Mouse (Mus musculus): ENCODE results near the gene Kcnj14. TPM values are rescaled to one million over a fixed set of nuclear protein-coding genes. Genes with fewer than 3 reads are reported as not detected.

Kcnj14 gene
- total and polyA plus RNA-seq, 3 experiments, result 1.3 to 3.2 (median 1.5) TPM

DNA sequence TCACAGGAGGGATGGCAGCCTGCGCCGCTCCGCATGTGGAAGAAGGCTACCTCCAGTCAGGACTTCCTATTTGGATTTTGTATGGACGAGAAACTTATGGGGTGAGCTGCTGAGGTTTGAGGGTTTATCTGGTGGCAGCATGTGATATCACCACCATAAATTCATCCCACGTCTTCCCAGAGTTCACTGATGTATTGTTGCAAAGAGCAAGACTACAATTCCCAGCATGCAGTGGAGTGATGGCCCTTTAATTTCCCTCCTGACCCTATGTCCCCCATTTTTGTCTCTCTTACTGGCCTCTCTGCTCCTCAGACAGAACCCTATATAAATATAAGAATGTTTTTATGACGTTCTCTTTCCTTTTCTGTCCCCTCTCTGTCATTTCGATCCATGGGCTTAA, 38.2 kb upstream of the Kcnj14 start:
- H3K9me3 ChIP-seq (replicated peaks; ENCODE audit: low read length), result peaks cover 6% of the 10 kb centered on the region
- H3K27me3 ChIP-seq (replicated peaks), result peaks cover 73% of the 10 kb centered on the region
- H3K79me2 ChIP-seq (replicated peaks; ENCODE audit: control insufficient read depth, extremely low read depth, insufficient read depth, poor library complexity, severe bottlenecking), result no peaks in the 10 kb centered on the region
- no peaks in the 10 kb centered on the region; a peak in 1 of 4 replicates for H3K4me1 ChIP-seq (ENCODE audit: control insufficient read depth in 1 of 2, insufficient read depth in 2 of 2)
- H3K27ac ChIP-seq (ENCODE audit: insufficient read depth, low read depth), result no peak overlapping the region
- no peak for DNase-seq (ENCODE audit: extremely low read depth)
- no peaks in the 10 kb centered on the region for H3K36me3 ChIP-seq (replicated peaks in 1 of 2; ENCODE audit: control insufficient read depth in 1 of 2, insufficient read depth in 1 of 2, low read length in 1 of 2)
- no peak overlapping the region for H3K4me2 ChIP-seq (ENCODE audit: insufficient read depth, low read depth, poor library complexity, severe bottlenecking)
- TF ChIP-seq ZMIZ1 (IDR thresholded peaks at IDR 0.05; ENCODE audit: low read depth, low read length), result no peak
- 0 out of 2 replicates have a peak, but pooled peaks have one; percentile 37 for TF ChIP-seq HCFC1 (IDR thresholded peaks at IDR 0.05; ENCODE audit: low read depth, low read length)
- no peak for TF ChIP-seq CHD2 (IDR thresholded peaks at IDR 0.05; ENCODE audit: low read length)
- TF ChIP-seq ZC3H11A (IDR thresholded peaks at IDR 0.05; ENCODE audit: low read depth, low read length), result no peak
- TF ChIP-seq GABPA (IDR thresholded peaks at IDR 0.05; ENCODE audit: insufficient replicate concordance, low read depth, low read length), result no peak
- TF ChIP-seq TBP (conservative IDR thresholded peaks at IDR 0.05; ENCODE audit: low read depth, low read length), result no peak
- TF ChIP-seq MEF2A (IDR thresholded peaks at IDR 0.05; ENCODE audit: borderline replicate concordance, low read depth, low read length), result no peak
- no peak overlapping the region for H3K4me3 ChIP-seq (replicated peaks in 1 of 3; ENCODE audit: low read depth in 2 of 3, low read length in 2 of 3, poor library complexity in 1 of 3)
- dilution Hi-C loops (cut with MboI; ENCODE audit: extremely low pct_ligation_motif_present, extremely low pct_unique_long_range_greater_than_20kb, low sequenced_read_pairs), result no loop called here
- H3K9ac ChIP-seq (ENCODE audit: insufficient read depth, low read depth), result no peak overlapping the region
- in situ Hi-C loops (cut with MboI; ENCODE audit: low pct_ligation_motif_present, low pct_unique_long_range_greater_than_20kb, low sequenced_read_pairs), result no loop called here

DNA sequence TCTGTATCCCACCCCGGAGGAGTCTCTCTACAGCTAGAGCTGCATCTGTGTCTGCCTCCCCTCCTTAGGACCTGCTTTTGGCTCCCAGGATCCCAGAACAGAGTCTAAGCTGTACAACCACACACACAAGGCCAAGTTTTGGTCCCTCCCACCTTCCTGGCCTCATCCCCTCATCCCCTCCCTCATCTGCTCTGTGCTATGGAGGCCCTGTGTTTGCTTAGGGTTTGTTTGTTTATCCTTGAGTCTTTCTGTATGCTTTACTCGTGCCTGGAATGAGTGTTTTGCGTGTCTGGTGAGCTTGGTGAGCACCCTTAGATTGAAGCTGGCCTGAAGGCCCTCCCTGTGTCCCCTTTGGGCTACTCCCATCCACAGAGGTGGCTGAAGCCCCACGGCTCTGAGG, 34.4 kb upstream of the Kcnj14 start:
- Histone ChIP-seq H3K4me2 (ENCODE audit: insufficient read depth, low read depth, poor library complexity, severe bottlenecking) (no peak overlapping the region), H3K27me3 (replicated peaks) (peaks cover 63% of the 10 kb centered on the region), H3K9ac (ENCODE audit: insufficient read depth, low read depth) (no peak overlapping the region), H3K27ac (ENCODE audit: insufficient read depth, low read depth) (no peak overlapping the region), H3K4me1 (ENCODE audit: control insufficient read depth in 1 of 2, insufficient read depth in 2 of 2) (no peaks in the 10 kb centered on the region), H3K36me3 (replicated peaks in 1 of 2; ENCODE audit: control insufficient read depth in 1 of 2, insufficient read depth in 1 of 2, low read length in 1 of 2) (no peaks in the 10 kb centered on the region), H3K79me2 (replicated peaks; ENCODE audit: control insufficient read depth, extremely low read depth, insufficient read depth, poor library complexity, severe bottlenecking) (no peaks in the 10 kb centered on the region), H3K4me3 (replicated peaks in 1 of 3; ENCODE audit: low read depth in 2 of 3, low read length in 2 of 3, poor library complexity in 1 of 3) (no peak overlapping the region), H3K9me3 (replicated peaks; ENCODE audit: low read length) (no peaks in the 10 kb centered on the region)
- TF ChIP-seq SMC3 (IDR thresholded peaks at IDR 0.05; ENCODE audit: low read depth, low read length), result no peak
- TF ChIP-seq PAX5 (IDR thresholded peaks at IDR 0.05; ENCODE audit: low read length), result no peak
- no peak for TF ChIP-seq CHD1 (IDR thresholded peaks at IDR 0.05; ENCODE audit: low read depth, low read length)
- TF ChIP-seq RCOR1 (conservative IDR thresholded peaks at IDR 0.05; ENCODE audit: low read depth, low read length), result no peak
- TF ChIP-seq MXI1 (IDR thresholded peaks at IDR 0.05; ENCODE audit: low read depth, low read length), result no peak
- TF ChIP-seq EP300 (IDR thresholded peaks at IDR 0.05; ENCODE audit: low read length), result no peak
- TF ChIP-seq JUN (IDR thresholded peaks at IDR 0.05; ENCODE audit: insufficient read depth, low read depth, low read length), result no peak
- no peak for TF ChIP-seq USF2 (conservative IDR thresholded peaks at IDR 0.05; ENCODE audit: low read depth, low read length)
- DNase-seq (ENCODE audit: extremely low read depth), result no peak
- in situ Hi-C loops (cut with MboI; ENCODE audit: low pct_ligation_motif_present, low pct_unique_long_range_greater_than_20kb, low sequenced_read_pairs) (no loop called here), dilution Hi-C loops (cut with MboI; ENCODE audit: extremely low pct_ligation_motif_present, extremely low pct_unique_long_range_greater_than_20kb, low sequenced_read_pairs) (no loop called here)
